Mouse (Mus musculus): ENCODE measurements around the gene Ppp5c. TPM values are rescaled to one million over a fixed set of nuclear protein-coding genes. Genes with fewer than 3 reads are reported as not detected.
A peak's percentile ranks its signal among the peaks of the same experiment; 100 is the strongest.

The Ppp5c gene
- total RNA-seq, 1 experiment from 2014 or later: 80.2 TPM

DNA sequence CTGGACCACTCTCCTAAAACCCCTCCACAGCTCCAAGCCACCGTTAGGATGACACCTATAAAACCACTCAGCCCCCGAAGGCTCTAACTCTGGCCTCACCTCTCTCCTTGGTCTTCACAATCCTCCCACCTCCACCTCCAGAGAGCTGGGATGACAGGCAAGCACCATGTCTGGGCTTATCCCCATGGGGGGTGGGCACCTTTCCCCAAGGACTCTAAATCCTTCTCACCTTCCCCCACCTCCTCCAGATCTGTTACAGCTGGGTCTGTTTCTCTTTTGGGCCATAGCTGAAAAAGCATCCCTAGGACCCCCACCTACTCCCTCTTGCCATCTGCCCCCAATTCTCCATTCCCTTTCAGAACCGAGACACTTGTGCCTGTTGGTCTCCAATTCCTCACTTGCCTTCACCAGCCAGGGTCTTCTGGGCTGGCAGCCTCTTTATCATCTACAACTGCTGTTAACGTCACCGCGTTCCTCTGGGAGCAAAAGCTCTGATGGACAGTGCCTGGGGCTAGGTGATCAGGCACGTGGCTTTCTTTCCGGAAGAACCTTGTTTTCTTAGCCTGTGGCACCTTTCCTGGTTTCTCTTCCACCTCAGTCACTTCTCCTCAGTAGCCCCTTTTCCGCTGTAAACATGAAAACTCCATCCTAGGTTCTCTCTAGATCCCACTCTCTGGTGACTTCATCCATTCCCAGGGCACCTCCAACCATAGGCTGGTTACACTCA is 1.7 kb downstream of the Ppp5c start:
- no peak for ATAC-seq (replicated peaks in 1 of 2; ENCODE audit: insufficient read depth in 1 of 2, low FRiP score in 2 of 2, low TSS enrichment in 1 of 2, low read depth in 1 of 2, poor library complexity in 2 of 2, severe bottlenecking in 2 of 2)

DNA sequence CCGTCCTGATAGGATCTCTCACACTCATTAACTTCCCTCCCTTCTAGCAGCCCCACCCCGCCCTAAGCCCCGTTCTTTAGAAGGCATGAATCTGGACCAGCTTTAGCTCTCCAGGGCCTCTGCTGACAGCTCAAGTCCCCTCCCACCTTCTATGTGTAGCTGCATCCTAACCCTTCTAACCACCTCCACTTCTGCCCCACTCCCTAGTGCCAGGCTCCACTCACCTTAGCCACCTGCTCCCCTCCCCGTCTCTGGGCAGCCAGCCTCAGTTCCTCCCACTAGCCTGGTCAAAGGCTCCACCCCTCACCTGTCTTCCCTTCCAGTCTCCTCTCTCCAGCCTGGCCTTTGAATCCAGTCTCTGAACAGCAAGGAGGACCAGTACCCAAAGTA is 2.2 kb downstream of the Ppp5c start:
- no peak for ATAC-seq (replicated peaks in 1 of 2; ENCODE audit: insufficient read depth in 1 of 2, low FRiP score in 2 of 2, low TSS enrichment in 1 of 2, low read depth in 1 of 2, poor library complexity in 2 of 2, severe bottlenecking in 2 of 2)

DNA sequence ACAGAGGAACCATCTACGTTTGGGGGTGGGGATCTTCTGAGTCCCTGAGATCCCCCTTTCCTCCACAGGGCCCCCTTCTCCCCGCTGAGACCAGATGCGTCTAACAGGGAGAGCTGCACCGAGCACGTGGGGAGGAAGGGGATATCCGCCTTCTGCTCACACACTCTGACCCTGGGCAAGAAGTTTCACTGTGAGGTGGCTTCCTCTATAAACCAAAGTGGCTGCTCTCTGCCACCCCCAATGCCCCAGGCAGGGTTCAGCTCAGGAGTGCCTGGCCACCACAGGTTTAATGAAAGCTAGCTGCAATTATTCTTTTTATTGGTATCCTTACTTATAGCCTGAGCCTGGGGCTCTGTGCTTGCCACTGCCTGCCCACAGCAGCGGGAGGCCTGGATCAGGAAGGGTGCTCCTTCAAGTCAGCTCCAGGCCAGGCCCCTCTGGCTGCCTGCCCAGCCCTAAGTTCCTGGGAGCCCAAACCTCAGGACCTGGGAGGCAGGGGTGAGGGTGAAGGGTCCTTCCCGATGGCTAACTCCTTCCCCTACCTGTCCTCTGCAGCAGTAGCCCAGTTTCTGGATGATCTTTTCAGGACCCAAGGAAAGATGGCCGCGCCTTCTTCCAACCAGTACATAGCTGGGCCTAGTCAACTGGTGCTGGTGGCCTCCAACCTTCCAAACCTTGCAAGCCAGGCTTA is 2.8 kb downstream of the Ppp5c start:
- ATAC-seq (replicated peaks in 1 of 2; ENCODE audit: insufficient read depth in 1 of 2, low FRiP score in 2 of 2, low TSS enrichment in 1 of 2, low read depth in 1 of 2, poor library complexity in 2 of 2, severe bottlenecking in 2 of 2): peak; percentile 68 to 78

DNA sequence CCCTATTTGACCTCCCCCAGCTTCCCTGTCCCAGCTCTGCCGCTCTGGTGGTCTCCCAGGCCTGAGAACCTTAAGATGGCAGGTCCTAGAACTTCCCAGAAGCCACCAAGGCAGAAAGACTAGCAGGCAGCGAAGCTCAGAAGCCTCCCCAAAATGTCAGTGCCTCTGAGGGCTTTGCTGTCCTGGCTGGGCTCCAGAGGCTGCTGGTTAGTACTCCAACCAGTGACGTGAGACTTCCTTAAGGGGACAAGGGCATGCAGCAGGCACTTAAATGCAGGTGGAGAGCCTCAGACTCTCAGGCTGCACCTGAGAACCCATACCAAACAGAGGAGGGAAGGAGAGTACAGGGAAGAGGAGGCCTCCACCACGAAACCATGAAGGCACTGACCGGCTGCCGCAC is 3.6 kb downstream of the Ppp5c start:
- ATAC-seq (replicated peaks in 1 of 2; ENCODE audit: insufficient read depth in 1 of 2, low FRiP score in 2 of 2, low TSS enrichment in 1 of 2, low read depth in 1 of 2, poor library complexity in 2 of 2, severe bottlenecking in 2 of 2): peak; percentile 12 to 28; a peak in 2 of 4 replicates

DNA sequence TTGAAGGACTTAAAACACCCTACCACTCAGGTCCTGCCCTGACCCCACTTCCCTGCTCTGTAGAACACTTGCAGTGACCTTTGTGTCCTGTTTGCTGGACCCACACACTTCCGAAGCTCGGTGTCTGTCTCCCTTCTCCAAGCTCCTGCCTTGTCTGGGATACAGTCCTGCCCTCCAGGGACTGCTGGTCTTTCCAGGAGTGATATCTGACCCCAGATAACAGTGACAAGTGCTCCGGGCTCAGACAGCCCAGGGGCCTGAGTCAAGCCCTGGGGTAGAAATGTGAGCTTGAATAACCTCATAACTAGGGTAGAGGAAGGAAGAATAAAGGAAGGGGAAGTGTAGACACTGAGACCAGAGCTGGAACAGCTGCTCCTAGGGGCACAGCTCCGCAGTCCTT is 4.0 kb downstream of the Ppp5c start:
- no peak for ATAC-seq (replicated peaks in 1 of 2; ENCODE audit: insufficient read depth in 1 of 2, low FRiP score in 2 of 2, low TSS enrichment in 1 of 2, low read depth in 1 of 2, poor library complexity in 2 of 2, severe bottlenecking in 2 of 2)

DNA sequence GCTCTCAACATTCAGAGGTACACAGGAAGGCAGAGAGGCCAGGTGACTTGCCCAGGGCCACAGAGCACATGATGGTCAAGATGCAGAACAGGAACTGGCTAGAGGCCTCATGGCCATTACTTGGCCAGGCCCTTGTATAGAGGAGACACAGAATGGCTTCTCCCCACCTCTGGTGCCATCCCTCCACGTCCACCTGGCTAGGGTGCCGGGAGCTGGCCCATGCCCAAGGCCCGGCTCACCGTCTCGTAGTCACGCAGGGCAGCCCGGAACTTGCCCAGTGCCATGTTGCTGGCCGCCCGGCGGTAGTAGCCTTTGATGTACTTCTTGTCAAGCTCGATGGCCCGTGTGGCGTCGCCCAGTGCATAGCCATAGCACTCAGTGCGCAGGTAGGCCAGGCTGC is 5.5 kb downstream of the Ppp5c start:
- no peak for ATAC-seq (replicated peaks in 1 of 2; ENCODE audit: insufficient read depth in 1 of 2, low FRiP score in 2 of 2, low TSS enrichment in 1 of 2, low read depth in 1 of 2, poor library complexity in 2 of 2, severe bottlenecking in 2 of 2)

DNA sequence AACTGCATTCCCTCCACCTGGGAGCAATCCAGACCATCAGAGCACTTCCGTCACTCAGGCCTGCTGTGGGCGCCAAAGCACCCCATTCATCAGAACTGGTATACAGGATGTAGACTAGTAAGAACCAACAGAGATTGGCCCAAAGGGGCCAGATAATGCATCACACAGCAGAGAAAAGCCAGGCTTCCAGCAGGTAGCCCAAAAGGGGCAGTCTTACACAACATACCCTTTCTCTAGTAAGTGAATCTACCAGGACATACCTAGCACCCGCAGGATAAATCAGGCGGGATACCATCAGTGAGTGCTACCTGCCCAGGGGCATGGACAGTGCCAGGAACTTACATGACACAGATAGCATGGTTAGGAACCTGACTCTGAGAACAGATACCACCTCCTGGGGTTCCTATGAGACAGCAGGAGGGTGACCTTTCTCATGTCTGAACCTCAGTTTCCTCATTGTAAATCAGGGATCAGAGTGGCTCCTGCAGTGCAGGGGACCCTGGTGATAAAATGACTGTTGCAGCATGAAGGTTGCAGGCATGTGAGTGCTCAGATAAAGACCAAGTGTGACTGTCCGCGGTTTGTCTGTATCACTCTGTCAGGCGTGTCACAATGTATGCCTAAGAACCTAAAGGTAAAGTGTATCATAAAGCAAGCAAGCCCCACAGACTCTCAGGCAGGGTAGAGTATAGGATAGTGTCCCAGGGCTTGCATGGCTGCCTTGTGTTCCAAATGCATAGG is 8.1 kb downstream of the Ppp5c start:
- ATAC-seq (replicated peaks in 1 of 2; ENCODE audit: insufficient read depth in 1 of 2, low FRiP score in 2 of 2, low TSS enrichment in 1 of 2, low read depth in 1 of 2, poor library complexity in 2 of 2, severe bottlenecking in 2 of 2): no peak

DNA sequence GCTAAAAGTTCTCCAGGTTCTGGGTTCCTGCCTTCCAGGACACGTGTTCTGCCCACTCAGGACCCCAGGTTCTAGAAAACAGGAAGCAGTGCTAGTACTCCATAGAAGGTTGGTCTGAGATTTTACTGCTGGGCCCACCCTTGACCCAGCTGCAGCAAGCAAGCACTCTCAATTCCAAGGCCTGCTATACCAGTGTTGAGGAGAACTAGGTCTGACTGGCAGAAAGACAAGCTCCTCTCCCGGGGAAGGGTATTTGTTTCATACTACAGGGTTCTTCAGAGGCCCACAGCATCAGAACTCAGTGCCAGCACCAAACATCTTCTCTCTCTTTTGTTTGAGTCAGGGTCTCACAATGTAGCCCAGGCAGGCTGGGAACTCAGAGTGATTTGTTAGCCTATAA is 9.8 kb downstream of the Ppp5c start:
- ATAC-seq (replicated peaks in 1 of 2; ENCODE audit: insufficient read depth in 1 of 2, low FRiP score in 2 of 2, low TSS enrichment in 1 of 2, low read depth in 1 of 2, poor library complexity in 2 of 2, severe bottlenecking in 2 of 2): no peak

DNA sequence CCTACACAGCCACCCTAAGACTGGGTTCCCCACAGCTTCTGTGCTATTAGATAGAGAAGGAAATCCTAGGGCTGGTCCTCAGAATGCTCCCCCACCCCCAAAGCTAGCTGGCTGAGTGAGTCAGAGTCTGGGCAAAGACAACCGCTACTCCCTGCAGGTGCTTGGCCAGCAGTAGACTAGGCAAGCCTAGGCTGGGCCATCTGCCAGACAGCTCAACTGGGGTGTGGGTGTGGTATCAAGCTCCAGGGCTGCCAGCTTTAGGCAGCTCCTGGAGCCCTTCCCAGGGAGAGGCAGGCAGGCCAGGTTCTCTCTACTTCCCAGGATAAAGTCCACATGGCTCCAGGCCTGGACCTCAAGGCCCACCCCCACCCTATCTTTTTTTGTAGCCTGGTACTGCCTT is 10.7 kb downstream of the Ppp5c start:
- ATAC-seq (replicated peaks in 1 of 2; ENCODE audit: insufficient read depth in 1 of 2, low FRiP score in 2 of 2, low TSS enrichment in 1 of 2, low read depth in 1 of 2, poor library complexity in 2 of 2, severe bottlenecking in 2 of 2): peak; percentile 79 to 80

DNA sequence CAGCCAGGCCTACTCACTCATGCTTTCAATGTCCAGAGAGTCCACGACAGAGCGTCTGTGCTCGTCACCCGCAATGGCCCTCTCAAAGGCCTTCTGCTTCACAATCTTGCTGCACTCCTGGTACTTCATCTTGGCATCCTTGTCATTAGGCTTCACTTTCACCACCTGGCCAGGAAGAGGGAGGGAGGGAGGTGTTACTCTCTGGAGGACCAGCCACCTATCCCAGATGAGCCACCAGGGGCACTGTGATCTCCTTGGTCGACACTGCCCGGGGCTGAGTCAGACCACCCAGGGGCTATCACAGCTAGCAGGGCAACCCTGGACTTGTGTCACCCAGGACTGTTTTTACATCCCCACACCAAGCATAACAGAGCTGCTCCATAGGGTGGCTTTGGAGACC is 12.3 kb downstream of the Ppp5c start:
- no peak for ATAC-seq (replicated peaks in 1 of 2; ENCODE audit: insufficient read depth in 1 of 2, low FRiP score in 2 of 2, low TSS enrichment in 1 of 2, low read depth in 1 of 2, poor library complexity in 2 of 2, severe bottlenecking in 2 of 2)

DNA sequence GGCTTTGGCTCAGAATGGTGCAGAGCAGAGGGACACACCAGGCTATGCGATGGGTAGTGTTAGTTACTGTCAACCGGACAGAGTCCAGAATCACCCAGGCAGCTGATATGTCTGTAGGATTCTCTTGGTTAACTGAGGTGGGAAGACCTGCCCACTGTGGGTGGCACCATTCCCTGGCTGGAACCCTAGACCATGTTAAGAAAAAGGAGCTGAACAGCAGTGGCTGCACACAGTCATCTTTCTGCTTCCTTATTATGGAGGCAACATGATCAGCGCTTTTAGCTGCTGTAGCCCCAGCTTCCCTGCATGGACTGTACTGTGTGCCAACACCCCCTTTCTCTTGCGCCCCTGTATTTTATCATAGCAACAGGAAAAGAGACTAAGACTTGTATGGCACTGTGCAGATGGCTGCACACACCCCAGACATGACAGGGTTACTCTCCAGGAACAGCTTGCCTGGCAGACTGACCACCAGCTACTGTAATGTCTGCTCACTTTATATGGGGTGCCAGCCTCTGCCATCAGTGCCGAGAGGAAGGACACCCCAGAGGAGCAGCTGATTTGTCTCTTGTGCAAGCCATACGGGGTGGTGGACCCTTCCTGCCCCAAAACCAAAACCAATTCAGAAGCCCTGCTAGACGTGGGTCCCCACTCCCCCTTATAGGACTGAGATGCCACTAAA is 15.7 kb downstream of the Ppp5c start:
- ATAC-seq (replicated peaks in 1 of 2; ENCODE audit: insufficient read depth in 1 of 2, low FRiP score in 2 of 2, low TSS enrichment in 1 of 2, low read depth in 1 of 2, poor library complexity in 2 of 2, severe bottlenecking in 2 of 2): no peak

DNA sequence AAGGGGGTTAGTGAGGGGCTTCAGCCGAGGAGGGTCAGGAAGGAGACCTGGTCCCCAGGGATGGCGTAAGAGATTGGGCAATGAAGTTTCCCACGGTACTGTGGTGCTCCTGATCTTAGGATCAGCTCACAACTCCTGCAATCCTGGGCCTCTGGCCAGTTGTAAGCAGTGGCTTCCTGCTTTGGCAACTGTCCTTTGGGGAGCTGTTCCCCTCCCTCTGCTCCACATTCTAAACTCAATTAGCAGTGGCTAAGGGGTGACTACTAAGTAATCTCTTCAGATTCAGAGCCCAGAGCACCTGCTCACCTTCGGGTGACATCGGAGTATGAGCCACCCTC is 17.7 kb downstream of the Ppp5c start:
- ATAC-seq (replicated peaks in 1 of 2; ENCODE audit: insufficient read depth in 1 of 2, low FRiP score in 2 of 2, low TSS enrichment in 1 of 2, low read depth in 1 of 2, poor library complexity in 2 of 2, severe bottlenecking in 2 of 2): no peak

DNA sequence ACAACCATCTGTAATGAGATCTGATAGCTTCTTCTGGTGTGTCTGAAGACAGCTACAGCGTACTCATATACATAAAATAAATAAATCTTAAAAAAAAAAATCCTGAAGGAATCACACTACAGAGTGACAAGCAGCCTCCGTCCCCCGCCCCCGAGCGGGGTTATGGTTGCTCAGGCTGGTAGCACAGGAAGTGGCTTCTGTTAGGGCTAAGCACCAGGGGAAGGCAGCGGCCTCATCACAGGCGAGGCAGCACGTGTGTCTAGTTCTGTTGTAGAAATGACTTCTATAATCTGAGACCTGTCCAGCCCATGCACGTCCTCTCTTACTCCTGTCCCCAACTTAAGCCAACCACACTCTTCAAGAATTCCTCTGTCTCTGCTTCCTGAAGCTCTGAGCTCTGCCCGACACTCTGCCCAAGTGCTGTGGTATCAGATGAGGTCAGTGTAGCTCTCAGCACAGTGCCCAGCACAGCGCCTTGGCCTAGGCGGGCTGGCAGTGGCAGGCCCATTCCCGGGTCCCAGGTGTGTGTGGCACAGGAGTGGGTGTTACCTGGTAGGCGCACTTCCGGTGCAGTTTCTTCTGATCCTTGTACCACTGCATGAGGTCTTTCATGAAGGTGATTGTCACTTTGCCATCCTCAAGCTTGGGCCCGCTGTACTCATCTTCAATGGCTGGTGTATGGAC is 18.3 kb downstream of the Ppp5c start:
- ATAC-seq (replicated peaks in 1 of 2; ENCODE audit: insufficient read depth in 1 of 2, low FRiP score in 2 of 2, low TSS enrichment in 1 of 2, low read depth in 1 of 2, poor library complexity in 2 of 2, severe bottlenecking in 2 of 2): peak; percentile 63 to 68

DNA sequence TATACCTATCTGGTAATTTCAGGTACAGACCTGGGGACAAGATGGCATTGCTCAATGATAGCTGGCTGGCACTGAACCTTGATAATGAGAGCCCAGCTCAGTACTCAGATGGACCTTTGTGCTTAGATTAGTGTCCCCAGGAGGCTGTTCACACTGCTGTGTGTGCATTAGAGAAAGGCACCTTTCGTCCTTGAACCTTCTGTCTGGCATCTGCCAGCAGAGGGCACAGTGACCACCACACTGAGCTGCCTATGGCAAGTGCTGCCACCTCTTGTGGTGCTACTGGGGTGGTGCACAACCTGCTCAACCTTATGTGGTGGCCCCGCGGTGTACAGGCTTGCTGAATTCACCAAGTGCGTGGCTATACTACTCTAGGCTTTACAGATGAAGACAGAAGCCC is 20.4 kb downstream of the Ppp5c start:
- ATAC-seq (replicated peaks in 1 of 2; ENCODE audit: insufficient read depth in 1 of 2, low FRiP score in 2 of 2, low TSS enrichment in 1 of 2, low read depth in 1 of 2, poor library complexity in 2 of 2, severe bottlenecking in 2 of 2): peak; percentile 63 to 71

DNA sequence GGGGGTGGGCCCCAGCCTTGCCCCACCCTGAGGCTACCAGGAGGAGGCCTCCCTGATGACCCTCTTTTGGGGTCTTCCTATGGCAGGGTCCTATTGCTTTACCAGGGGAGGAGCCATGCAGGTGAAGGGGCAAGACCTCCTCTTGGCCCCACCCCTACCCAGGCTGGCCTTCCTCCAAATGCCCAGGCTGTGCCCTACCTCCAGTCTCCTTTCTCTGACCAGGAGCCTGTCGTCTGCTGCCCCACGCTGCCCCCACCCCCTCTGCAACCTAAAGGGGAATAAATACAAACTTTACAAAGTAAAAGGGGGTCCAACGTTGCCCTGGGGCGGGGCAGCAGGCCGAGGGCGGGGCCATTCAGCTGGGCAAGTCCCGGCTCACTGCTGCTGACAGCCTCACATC is 23.0 kb downstream of the Ppp5c start:
- no peak for ATAC-seq (replicated peaks in 1 of 2; ENCODE audit: insufficient read depth in 1 of 2, low FRiP score in 2 of 2, low TSS enrichment in 1 of 2, low read depth in 1 of 2, poor library complexity in 2 of 2, severe bottlenecking in 2 of 2)

DNA sequence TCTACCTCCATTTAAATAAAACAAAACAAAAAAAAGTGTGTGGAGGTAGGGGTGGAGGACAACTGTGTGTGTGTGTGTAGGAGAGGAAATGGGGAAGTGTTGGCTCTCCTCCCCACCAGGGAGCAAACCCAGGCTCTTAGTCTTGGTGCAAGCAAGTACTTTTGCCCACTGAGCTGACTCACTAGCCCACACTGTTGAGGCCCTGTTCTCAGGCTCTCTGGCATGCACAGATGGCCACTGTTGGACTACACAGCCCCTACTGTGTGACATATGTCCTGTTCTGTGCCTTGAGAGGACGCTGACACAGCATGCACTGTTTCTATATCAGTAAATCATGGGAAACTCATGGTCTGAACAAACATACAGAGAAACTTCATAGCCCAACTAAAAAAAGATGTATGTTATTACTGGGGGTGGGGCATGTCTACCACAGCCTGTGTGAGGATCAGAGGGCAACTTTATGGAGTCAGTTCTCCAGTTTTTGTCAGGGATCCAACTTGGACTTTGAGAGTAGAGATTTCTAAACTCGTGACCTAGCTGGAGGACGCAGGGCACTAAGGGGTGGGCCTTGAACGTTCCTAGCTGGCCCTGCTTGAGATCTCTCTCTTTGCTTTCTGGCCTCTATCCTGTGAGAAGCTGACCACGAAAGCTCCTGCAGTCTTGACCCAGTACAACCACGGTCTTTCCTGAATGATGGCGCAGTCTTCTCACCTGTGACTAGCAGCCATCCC is 24.3 kb downstream of the Ppp5c start:
- ATAC-seq (replicated peaks in 1 of 2; ENCODE audit: insufficient read depth in 1 of 2, low FRiP score in 2 of 2, low TSS enrichment in 1 of 2, low read depth in 1 of 2, poor library complexity in 2 of 2, severe bottlenecking in 2 of 2): peak; percentile 19 to 33; a peak in 1 of 4 replicates
